Mouse (Mus musculus): ENCODE data around the gene Pnrc2.
A peak's percentile ranks its signal among the peaks of the same experiment; 100 is the strongest.

The Pnrc2 gene

DNA sequence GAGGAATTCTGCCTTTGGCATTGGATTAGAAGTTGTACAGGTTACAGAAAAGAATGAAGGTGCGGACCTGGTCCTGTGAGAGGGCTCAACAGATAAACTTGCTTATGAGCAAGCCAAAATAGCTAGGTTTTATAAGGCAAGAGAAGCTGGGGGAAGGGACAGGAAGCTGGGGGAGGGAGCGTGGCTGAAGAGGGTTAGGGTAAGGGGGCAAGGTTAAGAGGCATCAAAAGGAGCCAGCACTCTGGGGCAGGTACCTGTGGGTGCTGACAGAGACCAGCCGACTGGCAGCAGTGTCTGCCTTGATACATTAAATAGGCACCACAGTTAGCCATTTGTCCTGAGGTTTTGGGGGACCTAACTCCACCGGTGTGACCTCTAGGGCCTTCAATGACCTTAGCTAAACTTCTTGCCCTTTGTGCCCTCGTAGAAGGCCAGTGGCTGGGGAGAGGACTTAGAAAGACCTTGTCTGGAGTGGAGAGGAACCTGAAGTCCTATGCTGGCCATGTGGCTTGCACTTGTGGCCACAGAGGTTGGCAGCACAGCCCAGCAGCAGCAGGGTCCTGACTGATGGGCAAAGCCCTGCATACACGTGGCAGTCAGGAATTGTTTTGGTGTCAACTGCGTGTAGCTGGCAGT lies 10.3 kb upstream of the Pnrc2 start:
- H3K36me3 ChIP-seq (ENCODE audit: control insufficient read depth, insufficient read depth, low read length, poor library complexity, severe bottlenecking) = no peaks in the 10 kb centered on the region
- no peak for DNase-seq (ENCODE audit: low read depth, low spot score)
- H3K27me3 ChIP-seq (ENCODE audit: control insufficient read depth, insufficient read depth, low read length, poor library complexity, severe bottlenecking) = no peaks in the 10 kb centered on the region

DNA sequence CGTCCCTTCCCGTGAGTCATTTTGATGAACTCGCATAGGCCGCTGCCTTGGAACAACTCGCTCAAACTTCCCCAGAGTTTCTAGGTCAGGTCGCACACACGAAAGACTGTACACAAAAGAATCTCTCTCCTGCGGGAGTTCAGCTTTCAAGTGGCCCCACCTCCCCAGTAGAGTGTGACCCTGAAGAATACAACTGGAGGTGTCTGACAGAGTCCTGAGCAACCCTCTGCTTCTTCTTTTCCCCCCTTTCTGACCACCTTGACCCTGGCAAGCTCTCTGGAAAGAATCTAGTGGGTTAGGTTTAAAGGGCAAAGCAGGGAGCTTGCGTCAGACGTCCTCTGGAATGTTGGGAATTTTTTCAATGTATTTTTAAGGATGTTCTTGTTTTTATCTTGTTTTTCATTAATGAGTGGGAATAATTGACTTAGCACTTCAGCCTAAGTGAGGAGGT lies 9.8 kb upstream of the Pnrc2 start:
- Histone ChIP-seq H3K27me3 (ENCODE audit: control insufficient read depth, insufficient read depth, low read length, poor library complexity, severe bottlenecking) (no peaks in the 10 kb centered on the region), H3K36me3 (ENCODE audit: control insufficient read depth, insufficient read depth, low read length, poor library complexity, severe bottlenecking) (no peaks in the 10 kb centered on the region)
- DNase-seq (ENCODE audit: low read depth, low spot score) = no peak

DNA sequence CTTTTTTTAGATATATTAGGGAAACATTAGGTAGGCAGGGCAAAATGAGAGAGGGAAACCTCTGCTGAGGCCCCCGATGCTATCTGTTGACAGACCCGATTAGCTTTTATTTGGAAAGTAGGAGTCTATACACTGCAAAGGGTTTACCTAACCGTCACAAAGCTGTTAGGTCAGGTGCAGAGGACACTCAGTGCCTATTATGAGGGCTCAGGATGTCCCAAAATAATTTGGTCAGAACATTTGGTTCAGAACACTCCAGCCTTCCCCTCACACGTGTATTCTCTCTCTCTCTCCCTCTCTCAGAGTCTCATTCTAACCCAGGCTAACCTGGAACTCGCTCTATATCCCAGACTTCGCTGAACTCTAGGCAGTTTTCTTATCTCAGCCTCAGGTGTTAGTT lies 8.4 kb upstream of the Pnrc2 start:
- no peaks in the 10 kb centered on the region for H3K27me3 ChIP-seq (ENCODE audit: control insufficient read depth, insufficient read depth, low read length, poor library complexity, severe bottlenecking)
- no peaks in the 10 kb centered on the region for H3K36me3 ChIP-seq (ENCODE audit: control insufficient read depth, insufficient read depth, low read length, poor library complexity, severe bottlenecking)
- DNase-seq (ENCODE audit: low read depth, low spot score) = no peak

DNA sequence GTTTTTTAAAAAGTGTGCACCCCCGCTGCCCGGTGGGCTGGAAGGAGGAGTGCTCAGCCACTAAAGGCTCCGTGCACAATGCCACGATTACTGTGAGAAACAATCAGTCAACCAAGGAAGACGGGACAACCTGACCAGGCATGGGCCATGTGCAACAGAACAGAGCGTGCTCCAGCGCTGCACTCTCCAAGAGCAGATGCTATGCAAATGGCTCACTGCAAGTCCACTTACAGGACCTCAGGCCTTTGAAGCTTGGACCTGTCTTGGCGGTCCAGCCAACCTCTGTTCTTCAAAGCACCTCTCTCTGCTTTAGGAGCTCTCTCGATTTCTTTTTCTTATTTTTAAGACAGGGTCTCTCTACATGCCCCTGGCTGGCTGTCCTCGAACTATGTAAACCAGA lies 6.9 kb upstream of the Pnrc2 start:
- H3K36me3 ChIP-seq (ENCODE audit: control insufficient read depth, insufficient read depth, low read length, poor library complexity, severe bottlenecking) = no peaks in the 10 kb centered on the region
- no peak for DNase-seq (ENCODE audit: low read depth, low spot score)
- H3K27me3 ChIP-seq (ENCODE audit: control insufficient read depth, insufficient read depth, low read length, poor library complexity, severe bottlenecking) = no peaks in the 10 kb centered on the region

DNA sequence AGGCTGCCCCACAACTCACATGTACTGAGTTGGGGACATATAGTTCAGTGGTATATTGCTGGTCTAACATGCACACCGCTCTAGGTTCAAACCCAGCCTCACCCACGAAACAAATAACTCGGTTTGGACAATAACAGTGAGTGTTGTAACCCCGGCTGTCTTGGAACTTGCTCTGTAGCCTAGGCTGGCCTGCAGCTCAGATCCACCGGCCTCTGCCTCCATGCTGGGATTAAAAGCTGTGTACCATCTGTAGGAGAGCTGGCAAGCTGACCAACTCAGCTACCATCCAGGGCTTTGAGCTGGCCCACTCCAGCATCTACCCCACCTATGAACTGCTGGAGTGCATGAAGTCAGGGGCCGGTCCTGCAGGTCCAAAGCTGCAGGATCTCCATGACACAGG lies 6.4 kb upstream of the Pnrc2 start:
- Histone ChIP-seq H3K27me3 (ENCODE audit: control insufficient read depth, insufficient read depth, low read length, poor library complexity, severe bottlenecking) (no peaks in the 10 kb centered on the region), H3K36me3 (ENCODE audit: control insufficient read depth, insufficient read depth, low read length, poor library complexity, severe bottlenecking) (no peaks in the 10 kb centered on the region)
- DNase-seq (ENCODE audit: low read depth, low spot score) = no peak

DNA sequence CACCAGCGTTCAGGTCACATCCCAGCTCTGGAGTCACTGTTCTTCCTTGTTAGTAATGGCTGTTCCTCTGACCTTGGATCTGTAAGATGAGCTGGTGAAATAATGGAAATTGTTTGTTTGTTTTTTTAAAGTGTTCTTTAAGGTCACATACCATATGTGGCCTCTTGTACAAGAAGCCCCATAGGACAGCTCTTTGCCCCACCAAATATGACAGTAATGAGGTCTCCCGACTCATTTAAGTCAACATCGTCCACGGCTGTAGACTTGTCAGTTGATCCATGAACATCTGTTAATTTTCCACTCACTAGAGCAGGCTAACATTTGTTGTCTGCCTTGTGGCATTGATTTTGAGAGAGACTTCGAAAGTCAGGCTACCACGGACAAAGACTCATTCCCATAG lies 5.4 kb upstream of the Pnrc2 start:
- no peaks in the 10 kb centered on the region for H3K27me3 ChIP-seq (ENCODE audit: control insufficient read depth, insufficient read depth, low read length, poor library complexity, severe bottlenecking)
- DNase-seq (ENCODE audit: low read depth, low spot score) = no peak

DNA sequence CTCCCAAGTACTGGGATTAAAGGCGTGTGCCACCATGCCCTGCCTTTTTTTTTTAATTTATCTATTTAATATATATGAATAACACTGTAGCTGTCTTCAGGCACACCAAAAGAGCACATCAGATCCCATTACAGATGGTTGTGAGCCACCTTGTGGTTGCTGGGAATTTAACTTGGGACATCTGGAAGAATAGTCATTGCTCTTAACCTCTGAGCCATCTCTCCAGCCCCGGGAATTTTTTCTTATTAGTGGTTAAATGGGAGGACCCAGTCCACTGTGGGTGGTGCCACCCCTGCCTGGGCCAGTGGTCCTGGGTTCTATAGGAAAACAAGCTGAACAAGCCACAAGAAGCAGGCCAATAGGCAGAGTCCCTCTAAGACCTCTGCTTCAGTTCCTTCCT lies 4.1 kb upstream of the Pnrc2 start:
- DNase-seq (ENCODE audit: low read depth, low spot score) = no peak
- Histone ChIP-seq H3K27me3 (ENCODE audit: control insufficient read depth, insufficient read depth, low read length, poor library complexity, severe bottlenecking) (no peaks in the 10 kb centered on the region), H3K36me3 (ENCODE audit: control insufficient read depth, insufficient read depth, low read length, poor library complexity, severe bottlenecking) (no peaks in the 10 kb centered on the region; the same call in 1 of the 2 replicates)

More for the DNA sequence above, 5.4 kb upstream of the Pnrc2 start:
- no peaks in the 10 kb centered on the region for H3K36me3 ChIP-seq (ENCODE audit: control insufficient read depth, insufficient read depth, low read length, poor library complexity, severe bottlenecking)

DNA sequence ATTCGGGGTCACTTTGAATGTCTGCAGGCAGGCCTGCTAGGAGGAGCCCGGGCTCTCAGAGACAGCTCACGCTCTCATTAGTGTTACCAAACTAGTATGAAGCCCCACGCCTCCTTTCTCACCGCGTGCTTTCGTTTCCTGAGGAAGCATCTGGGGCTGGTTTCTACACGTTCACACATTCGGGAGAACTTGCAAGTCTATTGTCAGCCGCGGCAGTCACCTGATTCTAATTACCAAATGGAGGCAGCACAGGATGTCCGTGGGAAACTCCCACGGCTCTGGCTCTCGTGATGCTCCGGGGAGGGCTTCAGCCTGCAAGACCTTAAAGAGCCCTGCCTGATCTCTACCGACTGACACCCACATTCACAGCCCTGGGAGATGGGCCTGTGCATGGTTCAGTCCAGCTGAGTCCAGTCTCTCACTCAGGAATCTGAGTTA lies 3.0 kb upstream of the Pnrc2 start:
- peak; percentile 98 for DNase-seq (ENCODE audit: low read depth, low spot score)
- H3K27me3 ChIP-seq (ENCODE audit: control insufficient read depth, insufficient read depth, low read length, poor library complexity, severe bottlenecking) = no peaks in the 10 kb centered on the region

DNA sequence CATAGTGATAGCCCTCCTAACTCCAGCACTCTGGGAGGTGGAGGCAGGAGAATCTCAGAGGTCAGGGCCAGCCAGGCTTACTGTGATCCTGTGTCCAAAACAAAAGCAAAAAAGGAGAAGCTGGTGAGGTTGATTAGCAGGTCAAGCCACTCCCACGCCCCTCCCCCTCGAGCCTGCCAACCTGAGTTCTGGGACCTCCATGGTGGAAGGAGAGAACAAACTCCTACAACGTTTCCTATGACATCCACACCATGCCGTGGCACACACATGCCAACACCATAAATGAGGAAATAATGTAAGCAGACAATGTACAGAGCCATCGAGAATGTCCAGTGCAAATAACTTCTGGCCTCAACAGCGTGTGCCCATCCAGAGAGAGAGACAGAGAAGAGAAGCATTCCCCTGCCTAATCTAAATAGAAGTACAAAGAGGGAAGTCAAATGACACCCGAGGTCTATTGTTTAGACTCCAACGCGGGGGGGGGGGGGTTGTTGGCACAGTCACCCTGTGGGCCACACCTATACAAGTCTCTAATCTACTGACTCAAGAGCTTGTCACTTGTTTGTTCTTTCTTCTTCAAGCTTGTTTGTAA lies 2.4 kb upstream of the Pnrc2 start:
- DNase-seq (ENCODE audit: low read depth, low spot score) = peak; percentile 86
- Histone ChIP-seq H3K27me3 (ENCODE audit: control insufficient read depth, insufficient read depth, low read length, poor library complexity, severe bottlenecking) (no peaks in the 10 kb centered on the region), H3K36me3 (ENCODE audit: control insufficient read depth, insufficient read depth, low read length, poor library complexity, severe bottlenecking) (peaks cover 6% of the 10 kb centered on the region; the same call in 1 of the 2 replicates)

More for the DNA sequence above, 3.0 kb upstream of the Pnrc2 start:
- H3K36me3 ChIP-seq (ENCODE audit: control insufficient read depth, insufficient read depth, low read length, poor library complexity, severe bottlenecking) = peaks cover 3% of the 10 kb centered on the region; the same call in 1 of the 2 replicates

DNA sequence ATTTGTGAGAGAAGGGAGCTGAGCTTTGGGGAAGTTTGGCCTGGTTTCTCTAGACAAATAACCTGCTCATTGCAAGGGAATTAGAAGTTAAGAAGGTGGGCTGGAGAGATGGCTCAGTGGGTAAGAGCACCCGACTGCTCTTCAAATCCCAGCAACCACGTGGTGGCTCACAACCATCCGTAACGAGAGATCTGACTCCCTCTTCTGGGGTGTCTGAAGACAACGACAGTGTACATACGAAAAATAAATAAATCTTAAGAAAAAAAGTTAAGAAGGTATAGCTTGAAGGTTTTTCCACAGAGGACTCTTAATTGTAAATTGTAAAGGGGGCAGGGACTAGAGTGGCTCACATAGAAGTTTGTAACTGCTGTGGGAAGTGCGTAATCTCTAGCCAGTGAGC lies 1.9 kb upstream of the Pnrc2 start:
- DNase-seq (ENCODE audit: low read depth, low spot score) = peak; percentile 56
- H3K27me3 ChIP-seq (ENCODE audit: control insufficient read depth, insufficient read depth, low read length, poor library complexity, severe bottlenecking) = no peaks in the 10 kb centered on the region
- H3K36me3 ChIP-seq (ENCODE audit: control insufficient read depth, insufficient read depth, low read length, poor library complexity, severe bottlenecking) = peaks cover 6% of the 10 kb centered on the region; the same call in 1 of the 2 replicates

DNA sequence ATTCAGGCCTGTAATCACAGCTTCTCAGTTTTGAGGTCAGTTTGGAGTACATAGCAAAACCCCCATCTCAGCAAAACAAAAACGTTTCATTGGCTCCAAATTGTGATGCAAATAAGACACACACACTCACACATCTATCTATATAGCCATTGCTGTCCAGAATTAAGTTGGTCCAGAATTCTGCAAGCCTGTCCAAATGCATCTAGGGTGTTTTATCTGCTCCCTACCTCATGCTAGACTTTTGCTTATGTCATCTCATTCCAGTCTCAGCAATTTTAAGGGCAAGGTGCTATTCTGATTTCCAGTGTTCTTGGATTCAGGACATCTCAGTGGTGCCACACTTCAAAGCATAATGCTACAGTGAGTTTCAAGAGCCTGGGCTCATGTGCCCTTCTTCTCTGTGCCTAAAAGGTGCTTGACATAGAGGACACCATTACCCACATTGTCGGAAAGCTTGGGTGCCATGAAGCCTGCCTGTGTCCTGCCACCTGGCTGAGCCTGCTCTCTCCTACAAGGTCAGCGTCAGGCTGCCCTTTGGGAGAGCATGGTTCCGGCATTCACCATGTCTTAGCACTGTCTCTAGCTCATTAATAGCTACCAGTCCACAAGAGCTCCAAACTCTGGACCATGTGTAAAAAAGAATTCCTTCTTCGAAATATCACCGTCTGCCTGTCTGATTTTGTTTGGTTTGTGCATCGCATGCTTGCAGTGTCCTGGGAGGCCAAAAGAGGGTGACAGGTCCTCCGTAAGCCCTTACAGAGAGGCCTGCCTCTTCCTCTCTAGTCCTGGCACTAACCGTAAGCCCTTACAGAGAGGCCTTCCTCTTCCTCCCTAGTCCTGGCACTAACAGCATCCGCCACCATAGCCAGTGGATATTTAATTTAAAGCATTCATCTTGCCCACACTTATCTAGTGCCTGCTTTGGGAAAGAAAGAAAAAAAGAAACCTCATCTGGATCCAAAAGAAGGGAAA lies 1.2 kb upstream of the Pnrc2 start:
- no peaks in the 10 kb centered on the region for H3K27me3 ChIP-seq (ENCODE audit: control insufficient read depth, insufficient read depth, low read length, poor library complexity, severe bottlenecking)
- DNase-seq (ENCODE audit: low read depth, low spot score) = peak; percentile 55
- H3K36me3 ChIP-seq (ENCODE audit: control insufficient read depth, insufficient read depth, low read length, poor library complexity, severe bottlenecking) = peaks cover 6% of the 10 kb centered on the region; the same call in 1 of the 2 replicates

DNA sequence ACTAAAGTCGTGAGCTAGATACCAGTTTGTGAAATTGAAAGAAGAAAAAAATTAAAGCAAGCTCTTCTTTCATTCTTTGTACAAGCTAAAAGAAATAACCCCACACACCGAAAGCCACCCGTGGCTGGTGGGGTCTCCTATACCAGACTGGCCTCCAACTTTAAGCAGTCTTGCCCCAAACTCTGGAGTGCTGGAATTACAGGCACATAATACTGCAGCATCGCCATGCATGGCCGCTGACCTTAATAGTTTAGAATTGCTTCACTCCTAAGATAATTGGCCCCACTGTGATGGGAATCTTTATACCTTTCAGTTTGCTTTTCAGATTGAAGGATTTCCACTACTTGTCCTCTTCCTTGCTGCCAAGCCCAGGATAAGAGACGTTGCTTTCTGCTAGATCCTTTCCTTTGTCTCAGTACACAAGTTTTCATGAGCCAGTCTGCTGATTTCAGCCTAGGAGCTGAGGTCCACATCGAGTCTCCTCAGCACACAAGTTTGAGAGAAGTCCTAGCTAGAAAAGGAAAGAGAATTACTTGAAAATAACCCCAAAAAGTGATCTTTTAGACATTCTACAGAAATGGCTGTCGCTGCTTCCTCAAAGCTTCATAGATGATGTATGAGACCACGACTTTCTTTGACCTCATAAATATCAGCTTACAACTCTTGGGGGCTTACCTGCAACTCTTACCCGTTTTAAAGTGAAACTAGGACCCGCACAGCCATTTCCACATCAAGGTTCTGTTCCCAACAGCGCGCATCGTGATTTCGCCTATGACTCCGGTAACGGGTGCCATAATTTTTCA lies 860 bp downstream of the Pnrc2 start:
- Histone ChIP-seq H3K27me3 (ENCODE audit: control insufficient read depth, insufficient read depth, low read length, poor library complexity, severe bottlenecking) (no peaks in the 10 kb centered on the region), H3K36me3 (ENCODE audit: control insufficient read depth, insufficient read depth, low read length, poor library complexity, severe bottlenecking) (peaks cover 11% of the 10 kb centered on the region)
- DNase-seq (ENCODE audit: low read depth, low spot score) = no peak

DNA sequence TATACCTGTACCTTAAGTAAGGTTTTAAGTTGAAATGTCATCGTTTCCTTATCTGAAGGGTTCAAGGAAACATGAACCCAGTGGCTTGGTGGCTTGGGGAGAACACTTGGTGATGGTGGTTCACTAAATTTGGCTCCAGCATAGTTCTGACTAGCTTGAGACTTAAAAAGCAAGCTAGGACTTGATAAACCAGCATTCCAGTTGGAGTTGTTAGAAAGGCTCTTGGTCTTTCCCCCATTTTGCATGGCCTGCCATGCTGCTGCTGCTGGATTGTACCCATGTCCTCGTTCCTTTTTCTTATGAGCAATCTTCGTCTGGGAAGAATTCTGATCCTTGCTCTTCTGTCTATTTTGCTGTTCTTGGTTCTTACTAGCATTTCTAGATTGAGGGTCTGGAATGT lies 1.6 kb downstream of the Pnrc2 start:
- DNase-seq (ENCODE audit: low read depth, low spot score) = no peak
- H3K36me3 ChIP-seq (ENCODE audit: control insufficient read depth, insufficient read depth, low read length, poor library complexity, severe bottlenecking) = peaks cover 11% of the 10 kb centered on the region
- no peaks in the 10 kb centered on the region for H3K27me3 ChIP-seq (ENCODE audit: control insufficient read depth, insufficient read depth, low read length, poor library complexity, severe bottlenecking)
